Mouse (Mus musculus): ENCODE data around the gene Prrc2a. TPM values are rescaled to one million over a fixed set of nuclear protein-coding genes. Genes with fewer than 3 reads are reported as not detected.
A peak's percentile ranks its signal among the peaks of the same experiment; 100 is the strongest.

Prrc2a gene
- polyA plus RNA-seq, 1 experiment = 352 TPM

DNA sequence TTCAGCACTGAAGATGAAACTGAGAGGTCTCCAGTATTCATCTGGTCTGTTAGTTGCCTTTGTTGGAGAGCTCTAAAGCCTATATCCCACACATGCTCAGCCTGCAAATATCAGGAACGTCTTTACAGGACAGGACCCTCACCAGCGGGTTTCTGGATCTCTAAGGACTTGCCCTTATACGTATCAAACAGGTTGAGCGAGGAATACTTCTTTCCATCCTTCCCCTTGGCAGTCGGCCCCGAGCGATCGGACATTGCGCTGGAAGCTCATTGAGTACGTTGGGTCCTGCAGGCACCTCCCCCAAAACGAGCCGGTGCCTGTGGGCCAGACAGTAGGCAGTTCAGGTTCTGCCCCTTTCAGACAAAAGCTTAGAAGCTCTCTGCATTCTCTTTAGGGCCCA is 2.0 kb downstream of the Prrc2a start:
- H3K27ac ChIP-seq (ENCODE audit: insufficient read depth, low read depth, low read length) = no peak overlapping the region
- no peak for TF ChIP-seq POLR2A (IDR thresholded peaks at IDR 0.05; ENCODE audit: low read depth, low read length)
- no peak for TF ChIP-seq CTCF (IDR thresholded peaks at IDR 0.05; ENCODE audit: extremely low read depth, insufficient read length, insufficient replicate concordance, low read depth, low read length)
- peaks cover 44% of the 10 kb centered on the region for H3K36me3 ChIP-seq (ENCODE audit: control insufficient read depth, insufficient read depth, low read length)
- H3K27me3 ChIP-seq (ENCODE audit: control insufficient read depth, insufficient read depth, low read length) = no peaks in the 10 kb centered on the region
- 10% methylated on average over 12 of the region's 12 CpGs for WGBS
- peaks cover 10% of the 10 kb centered on the region; the same call in 1 of the 2 replicates for H3K4me1 ChIP-seq (ENCODE audit: control insufficient read depth, insufficient read depth, insufficient read length, low read length)
- H3K4me3 ChIP-seq (ENCODE audit: low read depth, low read length) = peak overlapping the region; percentile 35

GRCm38 (mm10) chr17:35162121-35162520 is 2.6 kb downstream of the Prrc2a start:
- H3K27me3 ChIP-seq (ENCODE audit: control insufficient read depth, insufficient read depth, low read length) = no peaks in the 10 kb centered on the region
- no peak overlapping the region for H3K27ac ChIP-seq (ENCODE audit: insufficient read depth, low read depth, low read length)
- H3K4me3 ChIP-seq (ENCODE audit: low read depth, low read length) = no peak overlapping the region
- WGBS = 70% methylated on average over 14 of the region's 14 CpGs
- TF ChIP-seq CTCF (IDR thresholded peaks at IDR 0.05; ENCODE audit: extremely low read depth, insufficient read length, insufficient replicate concordance, low read depth, low read length) (no peak), POLR2A (IDR thresholded peaks at IDR 0.05; ENCODE audit: low read depth, low read length) (no peak)
- peaks cover 10% of the 10 kb centered on the region; the same call in 1 of the 2 replicates for H3K4me1 ChIP-seq (ENCODE audit: control insufficient read depth, insufficient read depth, insufficient read length, low read length)
- H3K36me3 ChIP-seq (ENCODE audit: control insufficient read depth, insufficient read depth, low read length) = peaks cover 50% of the 10 kb centered on the region

DNA sequence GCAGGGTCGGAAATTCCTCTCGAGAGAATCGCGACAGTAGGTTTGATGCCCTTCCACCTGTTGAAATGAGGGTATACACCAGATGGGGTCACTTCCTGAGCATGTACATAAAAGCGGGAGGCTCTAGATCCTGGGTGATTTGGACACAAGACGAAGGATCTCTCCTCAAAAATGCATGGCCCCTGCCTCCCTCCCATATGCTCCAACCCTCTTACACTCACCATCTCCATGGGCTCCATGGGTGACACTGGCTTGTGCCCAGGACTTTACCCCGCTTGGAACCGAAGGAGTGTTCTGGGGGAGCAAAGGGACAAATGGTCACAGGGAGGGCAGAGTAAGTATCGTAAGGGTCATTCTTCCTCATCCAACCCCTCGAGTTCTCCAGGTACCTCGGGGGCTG is 3.3 kb downstream of the Prrc2a start:
- TF ChIP-seq CTCF (IDR thresholded peaks at IDR 0.05; ENCODE audit: extremely low read depth, insufficient read length, insufficient replicate concordance, low read depth, low read length) = no peak
- TF ChIP-seq POLR2A (IDR thresholded peaks at IDR 0.05; ENCODE audit: low read depth, low read length) = no peak
- no peak overlapping the region for H3K4me3 ChIP-seq (ENCODE audit: low read depth, low read length)
- H3K4me1 ChIP-seq (ENCODE audit: control insufficient read depth, insufficient read depth, insufficient read length, low read length) = peaks cover 9% of the 10 kb centered on the region; the same call in 1 of the 2 replicates
- no peak overlapping the region for H3K27ac ChIP-seq (ENCODE audit: insufficient read depth, low read depth, low read length)
- peaks cover 57% of the 10 kb centered on the region for H3K36me3 ChIP-seq (ENCODE audit: control insufficient read depth, insufficient read depth, low read length)
- no peaks in the 10 kb centered on the region for H3K27me3 ChIP-seq (ENCODE audit: control insufficient read depth, insufficient read depth, low read length)
- 76% methylated on average over 11 of the region's 11 CpGs for WGBS

DNA sequence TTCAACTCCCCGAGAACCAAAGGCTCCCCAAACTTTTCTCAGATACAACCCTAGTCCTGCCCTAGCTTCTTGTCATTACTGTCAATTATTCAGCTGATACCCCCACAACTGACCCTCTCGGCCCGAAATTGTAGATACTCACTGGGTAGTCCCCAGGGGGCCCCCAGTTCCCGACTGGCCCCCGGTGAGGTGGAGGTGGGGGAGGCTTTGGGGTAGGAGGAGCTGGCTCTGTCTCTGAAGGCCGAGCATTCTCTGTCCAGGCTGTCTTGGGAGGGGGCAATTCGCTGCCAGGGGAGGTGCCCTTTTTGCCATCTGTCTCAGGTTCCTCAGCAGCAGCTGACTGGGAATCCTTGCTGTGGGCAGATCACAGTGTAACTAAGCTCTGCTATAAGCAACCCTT is 5.1 kb downstream of the Prrc2a start:
- WGBS = 83% methylated on average over 7 of the region's 7 CpGs
- H3K4me1 ChIP-seq (ENCODE audit: control insufficient read depth, insufficient read depth, insufficient read length, low read length) = peaks cover 4% of the 10 kb centered on the region; the same call in 1 of the 2 replicates

GRCm38 (mm10) chr17:35158850-35159593 is 5.7 kb downstream of the Prrc2a start:
- TF ChIP-seq POLR2A (IDR thresholded peaks at IDR 0.05; ENCODE audit: low read depth, low read length) (no peak), CTCF (IDR thresholded peaks at IDR 0.05; ENCODE audit: extremely low read depth, insufficient read length, insufficient replicate concordance, low read depth, low read length) (no peak)
- peaks cover 81% of the 10 kb centered on the region for H3K36me3 ChIP-seq (ENCODE audit: control insufficient read depth, insufficient read depth, low read length)
- no peak overlapping the region for H3K4me3 ChIP-seq (ENCODE audit: low read depth, low read length)
- H3K27ac ChIP-seq (ENCODE audit: insufficient read depth, low read depth, low read length) = no peak overlapping the region
- 92% methylated on average over 16 of the region's 16 CpGs for WGBS
- H3K4me1 ChIP-seq (ENCODE audit: control insufficient read depth, insufficient read depth, insufficient read length, low read length) = peaks cover 4% of the 10 kb centered on the region; the same call in 1 of the 2 replicates
- no peaks in the 10 kb centered on the region for H3K27me3 ChIP-seq (ENCODE audit: control insufficient read depth, insufficient read depth, low read length)

More for the DNA sequence above, 5.1 kb downstream of the Prrc2a start:
- Histone ChIP-seq H3K36me3 (ENCODE audit: control insufficient read depth, insufficient read depth, low read length) (peaks cover 75% of the 10 kb centered on the region), H3K27ac (ENCODE audit: insufficient read depth, low read depth, low read length) (no peak overlapping the region), H3K4me3 (ENCODE audit: low read depth, low read length) (no peak overlapping the region), H3K27me3 (ENCODE audit: control insufficient read depth, insufficient read depth, low read length) (no peaks in the 10 kb centered on the region)
- no peak for TF ChIP-seq POLR2A (IDR thresholded peaks at IDR 0.05; ENCODE audit: low read depth, low read length)
- no peak for TF ChIP-seq CTCF (IDR thresholded peaks at IDR 0.05; ENCODE audit: extremely low read depth, insufficient read length, insufficient replicate concordance, low read depth, low read length)

GRCm38 (mm10) chr17:35157661-35158175 is 7.0 kb downstream of the Prrc2a start:
- H3K36me3 ChIP-seq (ENCODE audit: control insufficient read depth, insufficient read depth, low read length) = peaks cover 94% of the 10 kb centered on the region
- H3K27ac ChIP-seq (ENCODE audit: insufficient read depth, low read depth, low read length) = no peak overlapping the region
- no peak overlapping the region for H3K4me3 ChIP-seq (ENCODE audit: low read depth, low read length)
- no peaks in the 10 kb centered on the region for H3K27me3 ChIP-seq (ENCODE audit: control insufficient read depth, insufficient read depth, low read length)
- 90% methylated on average over 8 of the region's 8 CpGs for WGBS
- TF ChIP-seq CTCF (IDR thresholded peaks at IDR 0.05; ENCODE audit: extremely low read depth, insufficient read length, insufficient replicate concordance, low read depth, low read length) = no peak
- no peak for TF ChIP-seq POLR2A (IDR thresholded peaks at IDR 0.05; ENCODE audit: low read depth, low read length)
- H3K4me1 ChIP-seq (ENCODE audit: control insufficient read depth, insufficient read depth, insufficient read length, low read length) = peaks cover 1% of the 10 kb centered on the region; the same call in 1 of the 2 replicates

- 90% methylated on average over 8 of the region's 8 CpGs for WGBS
- H3K27ac ChIP-seq (ENCODE audit: insufficient read depth, low read depth, low read length) = no peak overlapping the region
- H3K4me1 ChIP-seq (ENCODE audit: control insufficient read depth, insufficient read depth, insufficient read length, low read length) = no peaks in the 10 kb centered on the region
- TF ChIP-seq POLR2A (IDR thresholded peaks at IDR 0.05; ENCODE audit: low read depth, low read length) = no peak
- TF ChIP-seq CTCF (IDR thresholded peaks at IDR 0.05; ENCODE audit: extremely low read depth, insufficient read length, insufficient replicate concordance, low read depth, low read length) = no peak
- H3K27me3 ChIP-seq (ENCODE audit: control insufficient read depth, insufficient read depth, low read length) = no peaks in the 10 kb centered on the region
- no peak overlapping the region for H3K4me3 ChIP-seq (ENCODE audit: low read depth, low read length)
- peaks cover 99% of the 10 kb centered on the region for H3K36me3 ChIP-seq (ENCODE audit: control insufficient read depth, insufficient read depth, low read length)
Measured at GRCm38 (mm10) chr17:35157254-35157653, 7.4 kb downstream of the Prrc2a start.
